Mouse (Mus musculus): ENCODE results near the gene Ifit1. TPM values are rescaled to one million over a fixed set of nuclear protein-coding genes. Genes with fewer than 3 reads are reported as not detected.

Ifit1 gene
- total RNA-seq, 1 experiment = not detected

DNA sequence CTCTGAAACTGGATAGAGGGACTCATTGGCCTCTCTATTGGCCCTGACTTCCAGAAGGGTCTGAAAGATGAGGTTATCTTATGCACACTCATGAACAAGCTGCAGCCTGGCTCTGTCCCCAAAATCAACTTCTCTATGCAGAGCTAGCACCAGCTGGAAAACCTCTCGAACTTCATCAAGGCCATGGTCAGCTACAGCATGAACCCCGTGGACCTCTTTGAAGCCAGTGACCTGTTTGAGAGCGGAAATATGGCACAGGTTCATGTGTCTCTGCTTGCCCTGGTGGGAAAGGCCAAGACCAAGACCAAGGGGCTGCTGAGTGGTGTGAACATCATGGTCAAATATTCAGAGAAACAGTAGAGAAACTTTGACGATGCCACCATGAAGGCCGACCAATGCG lies 16.9 kb upstream of the Ifit1 start:
- no peaks in the 10 kb centered on the region for H3K9me3 ChIP-seq (ENCODE audit: control insufficient read depth, insufficient read depth, low read depth, low read length)
- in situ Hi-C loops (cut with MboI; ENCODE audit: low sequenced_read_pairs in 2 of 2, unreplicated experiment in 2 of 2) = no loop called here

GRCm38 (mm10) chr19:34624663-34625062 lies 16.0 kb upstream of the Ifit1 start:
- Histone ChIP-seq H3K27ac (ENCODE audit: insufficient read depth, low read depth, low read length, poor library complexity, severe bottlenecking) (no peak overlapping the region), H3K9ac (ENCODE audit: insufficient read depth, low read depth, low read length, poor library complexity, severe bottlenecking) (no peak overlapping the region), H3K9me3 (ENCODE audit: control insufficient read depth, insufficient read depth, low read depth, low read length) (no peaks in the 10 kb centered on the region), H3K4me3 (ENCODE audit: insufficient read depth in 1 of 2, low read depth in 1 of 2, low read length in 2 of 2, poor library complexity in 1 of 2, severe bottlenecking in 1 of 2) (no peak overlapping the region), H3K36me3 (ENCODE audit: control insufficient read depth, insufficient read depth, low read length, poor library complexity, severe bottlenecking) (no peaks in the 10 kb centered on the region), H3K4me1 (ENCODE audit: control insufficient read depth in 2 of 2, insufficient read depth in 2 of 2, low read length in 2 of 2, poor library complexity in 1 of 2) (no peaks in the 10 kb centered on the region)
- TF ChIP-seq ZNF384 (IDR thresholded peaks at IDR 0.05; ENCODE audit: low read depth, low read length) = no peak
- no peak for TF ChIP-seq HCFC1 (IDR thresholded peaks at IDR 0.05; ENCODE audit: borderline replicate concordance, insufficient read depth, low read length)
- no peak for TF ChIP-seq CHD2 (IDR thresholded peaks at IDR 0.05; ENCODE audit: low read depth, low read length)
- TF ChIP-seq ZC3H11A (IDR thresholded peaks at IDR 0.05; ENCODE audit: borderline replicate concordance, low read depth, low read length) = no peak
- no peak for TF ChIP-seq MAFK (IDR thresholded peaks at IDR 0.05; ENCODE audit: insufficient read depth, low read depth, low read length)
- in situ Hi-C loops (cut with MboI; ENCODE audit: low sequenced_read_pairs in 2 of 2, unreplicated experiment in 2 of 2) = no loop called here
- DNase-seq (ENCODE audit: low read depth, low spot score) = no peak

More for the DNA sequence above, 16.9 kb upstream of the Ifit1 start:
- no peaks in the 10 kb centered on the region for H3K4me1 ChIP-seq (ENCODE audit: control insufficient read depth in 2 of 2, insufficient read depth in 2 of 2, low read length in 2 of 2, poor library complexity in 1 of 2)
- TF ChIP-seq HCFC1 (IDR thresholded peaks at IDR 0.05; ENCODE audit: borderline replicate concordance, insufficient read depth, low read length) (no peak), ZC3H11A (IDR thresholded peaks at IDR 0.05; ENCODE audit: borderline replicate concordance, low read depth, low read length) (no peak)
- H3K9ac ChIP-seq (ENCODE audit: insufficient read depth, low read depth, low read length, poor library complexity, severe bottlenecking) = no peak overlapping the region
- DNase-seq (ENCODE audit: low read depth, low spot score) = no peak
- H3K4me3 ChIP-seq (ENCODE audit: insufficient read depth in 1 of 2, low read depth in 1 of 2, low read length in 2 of 2, poor library complexity in 1 of 2, severe bottlenecking in 1 of 2) = no peak overlapping the region
- H3K27ac ChIP-seq (ENCODE audit: insufficient read depth, low read depth, low read length, poor library complexity, severe bottlenecking) = no peak overlapping the region
- no peaks in the 10 kb centered on the region for H3K36me3 ChIP-seq (ENCODE audit: control insufficient read depth, insufficient read depth, low read length, poor library complexity, severe bottlenecking)

DNA sequence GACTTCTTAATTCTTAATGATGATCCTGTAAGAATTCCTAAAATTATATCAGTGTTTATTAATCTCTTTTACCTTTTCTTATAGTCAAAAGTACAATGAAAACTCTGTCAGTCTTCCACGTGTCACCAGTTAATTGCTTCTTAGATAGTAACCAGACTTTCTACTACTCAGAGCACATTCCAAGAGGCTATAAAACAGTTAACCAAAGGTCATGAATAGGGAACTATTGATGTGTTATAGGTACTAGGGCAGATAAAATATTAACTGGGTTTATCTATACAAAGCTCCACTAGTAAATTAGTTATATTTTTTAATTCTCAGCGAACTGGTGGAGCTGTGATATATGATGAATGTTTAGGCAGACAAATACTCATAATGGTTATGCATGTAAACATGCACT lies 13.2 kb upstream of the Ifit1 start:
- DNase-seq (ENCODE audit: low read depth, low spot score) = no peak
- in situ Hi-C loops (cut with MboI; ENCODE audit: low sequenced_read_pairs in 2 of 2, unreplicated experiment in 2 of 2) = no loop called here
- Histone ChIP-seq H3K9ac (ENCODE audit: insufficient read depth, low read depth, low read length, poor library complexity, severe bottlenecking) (no peak overlapping the region), H3K4me1 (ENCODE audit: control insufficient read depth in 2 of 2, insufficient read depth in 2 of 2, low read length in 2 of 2, poor library complexity in 1 of 2) (no peaks in the 10 kb centered on the region), H3K4me3 (ENCODE audit: insufficient read depth in 1 of 2, low read depth in 1 of 2, low read length in 2 of 2, poor library complexity in 1 of 2, severe bottlenecking in 1 of 2) (no peak overlapping the region), H3K9me3 (ENCODE audit: control insufficient read depth, insufficient read depth, low read depth, low read length) (no peaks in the 10 kb centered on the region), H3K36me3 (ENCODE audit: control insufficient read depth, insufficient read depth, low read length, poor library complexity, severe bottlenecking) (no peaks in the 10 kb centered on the region), H3K27ac (ENCODE audit: insufficient read depth, low read depth, low read length, poor library complexity, severe bottlenecking) (no peak overlapping the region)
- TF ChIP-seq ZC3H11A (IDR thresholded peaks at IDR 0.05; ENCODE audit: borderline replicate concordance, low read depth, low read length) = no peak
- no peak for TF ChIP-seq ZNF384 (IDR thresholded peaks at IDR 0.05; ENCODE audit: low read depth, low read length)
- no peak for TF ChIP-seq MAFK (IDR thresholded peaks at IDR 0.05; ENCODE audit: insufficient read depth, low read depth, low read length)
- TF ChIP-seq HCFC1 (IDR thresholded peaks at IDR 0.05; ENCODE audit: borderline replicate concordance, insufficient read depth, low read length) = no peak

- Histone ChIP-seq H3K4me1 (ENCODE audit: control insufficient read depth in 2 of 2, insufficient read depth in 2 of 2, low read length in 2 of 2, poor library complexity in 1 of 2) (no peaks in the 10 kb centered on the region), H3K9ac (ENCODE audit: insufficient read depth, low read depth, low read length, poor library complexity, severe bottlenecking) (no peak overlapping the region), H3K9me3 (ENCODE audit: control insufficient read depth, insufficient read depth, low read depth, low read length) (no peaks in the 10 kb centered on the region), H3K4me3 (ENCODE audit: insufficient read depth in 1 of 2, low read depth in 1 of 2, low read length in 2 of 2, poor library complexity in 1 of 2, severe bottlenecking in 1 of 2) (no peak overlapping the region), H3K27ac (ENCODE audit: insufficient read depth, low read depth, low read length, poor library complexity, severe bottlenecking) (no peak overlapping the region), H3K36me3 (ENCODE audit: control insufficient read depth, insufficient read depth, low read length, poor library complexity, severe bottlenecking) (no peaks in the 10 kb centered on the region)
- in situ Hi-C loops (cut with MboI; ENCODE audit: low sequenced_read_pairs in 2 of 2, unreplicated experiment in 2 of 2) = no loop called here
- no peak for TF ChIP-seq HCFC1 (IDR thresholded peaks at IDR 0.05; ENCODE audit: borderline replicate concordance, insufficient read depth, low read length)
- no peak for TF ChIP-seq CHD2 (IDR thresholded peaks at IDR 0.05; ENCODE audit: low read depth, low read length)
- no peak for TF ChIP-seq ZC3H11A (IDR thresholded peaks at IDR 0.05; ENCODE audit: borderline replicate concordance, low read depth, low read length)
- no peak for TF ChIP-seq MAFK (IDR thresholded peaks at IDR 0.05; ENCODE audit: insufficient read depth, low read depth, low read length)
- no peak for TF ChIP-seq ZNF384 (IDR thresholded peaks at IDR 0.05; ENCODE audit: low read depth, low read length)
- no peak for DNase-seq (ENCODE audit: low read depth, low spot score)
These were observed 9.2 kb upstream of the Ifit1 start for GRCm38 (mm10) chr19:34631487-34631886.

- in situ Hi-C loops (cut with MboI; ENCODE audit: low sequenced_read_pairs in 2 of 2, unreplicated experiment in 2 of 2) = no loop called here
- Histone ChIP-seq H3K9me3 (ENCODE audit: control insufficient read depth, insufficient read depth, low read depth, low read length) (no peaks in the 10 kb centered on the region), H3K27ac (ENCODE audit: insufficient read depth, low read depth, low read length, poor library complexity, severe bottlenecking) (no peak overlapping the region), H3K4me1 (ENCODE audit: control insufficient read depth in 2 of 2, insufficient read depth in 2 of 2, low read length in 2 of 2, poor library complexity in 1 of 2) (no peaks in the 10 kb centered on the region), H3K36me3 (ENCODE audit: control insufficient read depth, insufficient read depth, low read length, poor library complexity, severe bottlenecking) (no peaks in the 10 kb centered on the region), H3K9ac (ENCODE audit: insufficient read depth, low read depth, low read length, poor library complexity, severe bottlenecking) (no peak overlapping the region), H3K4me3 (ENCODE audit: insufficient read depth in 1 of 2, low read depth in 1 of 2, low read length in 2 of 2, poor library complexity in 1 of 2, severe bottlenecking in 1 of 2) (no peak overlapping the region)
- TF ChIP-seq ZNF384 (IDR thresholded peaks at IDR 0.05; ENCODE audit: low read depth, low read length) (no peak), HCFC1 (IDR thresholded peaks at IDR 0.05; ENCODE audit: borderline replicate concordance, insufficient read depth, low read length) (no peak), ZC3H11A (IDR thresholded peaks at IDR 0.05; ENCODE audit: borderline replicate concordance, low read depth, low read length) (no peak), CHD2 (IDR thresholded peaks at IDR 0.05; ENCODE audit: low read depth, low read length) (no peak)
- no peak for DNase-seq (ENCODE audit: low read depth, low spot score)
These were observed 7.2 kb upstream of the Ifit1 start for GRCm38 (mm10) chr19:34633484-34633883.

All from ES-E14 (cell line).